Mouse (Mus musculus): ENCODE measurements around the gene Sh2d3c. TPM values are rescaled to one million over a fixed set of nuclear protein-coding genes. Genes with fewer than 3 reads are reported as not detected.
A peak's percentile ranks its signal among the peaks of the same experiment; 100 is the strongest.

Gene Sh2d3c
- total and polyA plus RNA-seq, 3 experiments, result 11.3 to 50.8 (median 19.1) TPM

GRCm38 (mm10) chr2:32756674-32757055 lies 35.8 kb downstream of the Sh2d3c start:
- DNase-seq, result no peak

GRCm38 (mm10) chr2:32757056-32757845 lies 36.4 kb downstream of the Sh2d3c start, which contains the start of gene Tor2a:
TSS of gene Tor2a (plus strand) at chr2:32757234.
- DNase-seq, result peak; percentile 98

- no peak for DNase-seq
These were observed 37.6 kb downstream of the Sh2d3c start for GRCm38 (mm10) chr2:32758503-32758902.

GRCm38 (mm10) chr2:32759001-32759400 lies 38.1 kb downstream of the Sh2d3c start:
- DNase-seq, result no peak

GRCm38 (mm10) chr2:32761361-32761760 lies 40.5 kb downstream of the Sh2d3c start:
- no peak for DNase-seq

- no peak for DNase-seq
These were observed 41.0 kb downstream of the Sh2d3c start for GRCm38 (mm10) chr2:32761859-32762258.

GRCm38 (mm10) chr2:32763353-32763752 lies 42.5 kb downstream of the Sh2d3c start:
- no peak for DNase-seq

- no peak for DNase-seq
These were observed 46.4 kb downstream of the Sh2d3c start for GRCm38 (mm10) chr2:32767241-32767640.

- DNase-seq, result no peak
These were observed 47.9 kb downstream of the Sh2d3c start for GRCm38 (mm10) chr2:32768661-32769285.

- DNase-seq, result no peak
These were observed 48.7 kb downstream of the Sh2d3c start for GRCm38 (mm10) chr2:32769327-32770085.

- DNase-seq, result no peak
These were observed 51.0 kb downstream of the Sh2d3c start for GRCm38 (mm10) chr2:32771886-32772285.

- DNase-seq, result no peak
These were observed 51.9 kb downstream of the Sh2d3c start for GRCm38 (mm10) chr2:32772626-32773279.

- peak; percentile 99 for DNase-seq
These were observed 54.7 kb downstream of the Sh2d3c start, which contains the start of the genes Ttc16 and Ptrh1 for GRCm38 (mm10) chr2:32775359-32776074. TSS of gene Ttc16 (minus strand) at chr2:32775633. TSS of gene Ptrh1 (plus strand) at chr2:32775786.

- DNase-seq, result no peak
These were observed 55.3 kb downstream of the Sh2d3c start for GRCm38 (mm10) chr2:32776192-32776591.

GRCm38 (mm10) chr2:32778081-32778480 lies 57.2 kb downstream of the Sh2d3c start:
- DNase-seq, result no peak

GRCm38 (mm10) chr2:32779131-32779530 lies 58.3 kb downstream of the Sh2d3c start:
- DNase-seq, result peak; percentile 59

GRCm38 (mm10) chr2:32779714-32780113 lies 58.9 kb downstream of the Sh2d3c start:
- DNase-seq, result no peak

GRCm38 (mm10) chr2:32781710-32782109 lies 60.9 kb downstream of the Sh2d3c start:
- DNase-seq, result no peak

- no peak for DNase-seq
These were observed 63.3 kb downstream of the Sh2d3c start, which contains the start of gene Cfap157 for GRCm38 (mm10) chr2:32784048-32784681. TSS of gene Cfap157 (minus strand) at chr2:32784428.

- DNase-seq, result no peak
These were observed 66.3 kb downstream of the Sh2d3c start for GRCm38 (mm10) chr2:32787176-32787575.

- DNase-seq, result no peak
These were observed 67.7 kb downstream of the Sh2d3c start for GRCm38 (mm10) chr2:32788581-32788980.
